Mouse (Mus musculus) ovary, postnatal 10 days (tissue): ENCODE results near the gene Dpp9.

Experiments
- DNase-seq: peaks from one replicate; pipeline ENCODE4 v3.0.0; 2022; ENCODE audit warnings: low spot score

The Dpp9 gene

GRCm38 (mm10) chr17:56139355-56139754 lies 79.3 kb downstream of the Dpp9 start:
- no peak for DNase-seq

- DNase-seq, result no peak
Observed at GRCm38 (mm10) chr17:56137839-56138613, 80.7 kb downstream of the Dpp9 start.
